Mouse (Mus musculus) adrenal gland, postnatal 14 days (tissue): ENCODE data around the gene Adap2. TPM values are rescaled to one million over a fixed set of nuclear protein-coding genes. Genes with fewer than 3 reads are reported as not detected.
"Not testable (repeated sequence)": the region's sequence is repeated elsewhere in the genome, so short reads cannot be mapped to it uniquely, and the experiment has no call there.

Source experiments
- DNase-seq: peaks from one replicate; pipeline ENCODE4 v3.0.0; 2021; ENCODE audit warnings: mixed read lengths
- total RNA-seq: library from RNA; stranded (reverse); gene quantifications from 2 replicates; pipeline ENCODE4 v1.2.3, GENCODE M21; 2021

Adap2 gene
- total RNA-seq, 1 experiment from 2014 or later: 13.9 TPM

DNA sequence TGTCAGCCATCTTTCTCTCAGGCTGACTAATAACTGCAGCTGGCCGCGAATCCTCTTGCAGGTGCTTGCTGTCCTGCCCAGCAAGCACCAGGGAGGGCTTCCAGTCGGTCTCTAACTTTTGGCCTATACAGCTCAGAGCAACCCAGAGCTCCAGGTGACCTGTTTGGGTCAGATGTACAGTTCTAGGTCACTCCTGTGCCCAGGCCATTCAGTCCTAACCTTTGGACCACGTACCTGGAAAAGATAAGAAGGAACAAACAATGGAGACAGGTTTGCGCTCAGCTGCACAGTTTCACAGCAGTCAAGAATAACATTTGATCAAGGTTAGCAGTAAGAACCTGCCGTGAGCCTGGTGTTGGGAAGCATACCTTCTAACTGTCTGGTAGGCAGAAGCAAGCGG is 5.1 kb downstream of the Adap2 start:
- no peak for DNase-seq

DNA sequence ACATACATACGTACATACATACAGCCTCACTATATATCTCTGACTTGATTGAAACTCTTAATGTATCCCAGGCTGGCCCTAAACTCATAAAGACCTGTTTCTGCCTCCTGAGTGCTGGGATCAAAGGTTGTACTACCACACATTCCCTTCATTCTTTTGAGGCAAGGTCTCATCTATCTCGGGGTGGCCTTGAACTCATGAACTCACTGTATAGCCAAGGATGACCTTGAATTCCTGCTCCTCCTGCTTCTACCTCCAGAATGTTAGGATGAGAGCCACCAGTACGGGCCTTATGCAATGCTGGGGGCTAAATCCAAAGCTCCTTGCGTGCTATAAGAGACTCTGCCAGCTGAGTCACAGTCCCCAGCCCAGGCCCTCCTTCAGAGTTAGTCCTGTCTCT is 7.1 kb downstream of the Adap2 start:
- no peak for DNase-seq

DNA sequence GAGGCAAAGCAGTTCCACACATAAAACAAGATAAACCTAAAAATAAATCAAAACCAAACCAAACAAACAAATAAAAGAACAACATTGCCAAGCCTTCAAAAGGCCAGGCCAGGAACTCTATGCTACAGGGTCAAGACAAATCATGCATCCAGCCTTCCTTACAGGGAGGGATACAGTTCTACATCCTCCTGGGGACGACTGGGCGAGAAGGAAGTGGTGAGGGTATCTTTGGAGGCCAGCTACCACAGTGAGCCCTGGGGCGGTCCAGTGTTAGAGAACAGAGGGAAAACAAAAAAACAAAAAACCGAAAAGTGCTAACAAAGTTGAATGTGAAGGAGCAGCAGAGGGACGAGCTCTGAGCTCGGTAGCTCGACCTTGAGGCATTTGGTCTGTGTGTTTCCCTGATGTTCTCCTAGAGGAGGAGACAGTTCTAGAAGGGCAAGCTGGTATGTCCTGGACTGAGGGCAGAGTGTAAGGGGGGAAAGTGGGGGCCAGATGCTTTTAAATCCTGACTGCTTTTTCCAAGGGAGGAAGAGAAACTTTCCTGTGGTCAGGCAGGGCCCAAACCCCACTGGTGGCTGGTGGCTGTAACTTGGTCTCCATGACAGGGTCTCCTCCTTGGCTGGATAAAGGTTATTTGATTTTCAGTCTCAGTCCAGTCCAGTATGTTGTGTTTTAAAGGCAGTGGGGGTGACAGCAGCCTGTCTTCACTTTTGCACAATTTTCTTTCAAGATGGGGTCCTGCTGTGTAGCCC is 9.6 kb downstream of the Adap2 start:
- DNase-seq: no peak

DNA sequence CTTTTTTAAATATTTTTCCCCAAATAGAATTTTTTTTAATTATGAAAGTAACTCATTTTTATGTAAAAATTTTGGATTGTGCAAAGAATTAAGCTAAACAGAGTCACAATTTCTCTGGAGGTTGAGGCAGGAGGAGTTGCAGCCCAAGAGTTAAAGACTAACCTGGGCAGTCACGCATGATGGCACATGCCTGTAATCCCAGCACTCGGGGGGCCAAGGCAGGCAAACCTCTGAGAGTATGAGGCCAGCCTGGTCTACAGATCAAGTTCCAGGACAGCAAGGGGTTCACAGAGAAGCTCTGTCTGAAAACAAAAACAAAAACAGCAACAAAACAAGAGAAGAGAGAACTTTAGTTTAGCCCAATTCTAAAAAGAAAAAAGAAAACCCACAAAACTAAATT is 10.3 kb downstream of the Adap2 start:
- no peak for DNase-seq

DNA sequence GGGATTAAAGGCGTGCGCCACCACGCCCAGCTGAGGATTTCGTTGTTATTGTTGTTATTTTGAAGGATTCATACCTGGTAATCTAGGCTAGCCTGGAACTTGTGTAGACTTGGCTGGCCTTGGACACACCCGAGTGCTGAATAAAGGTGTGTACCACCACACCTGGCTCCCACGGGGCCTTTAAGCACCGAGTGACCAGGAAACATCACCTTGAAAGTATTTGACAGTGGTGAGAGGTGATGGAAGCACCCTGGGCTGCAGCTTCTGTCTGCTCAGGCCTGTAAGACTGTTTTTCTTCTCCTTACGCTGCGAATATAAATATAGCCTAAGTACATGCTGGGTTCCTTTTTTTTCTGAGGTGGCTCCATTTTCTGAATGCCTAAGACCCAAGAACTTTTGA is 14.2 kb downstream of the Adap2 start:
- no peak for DNase-seq

DNA sequence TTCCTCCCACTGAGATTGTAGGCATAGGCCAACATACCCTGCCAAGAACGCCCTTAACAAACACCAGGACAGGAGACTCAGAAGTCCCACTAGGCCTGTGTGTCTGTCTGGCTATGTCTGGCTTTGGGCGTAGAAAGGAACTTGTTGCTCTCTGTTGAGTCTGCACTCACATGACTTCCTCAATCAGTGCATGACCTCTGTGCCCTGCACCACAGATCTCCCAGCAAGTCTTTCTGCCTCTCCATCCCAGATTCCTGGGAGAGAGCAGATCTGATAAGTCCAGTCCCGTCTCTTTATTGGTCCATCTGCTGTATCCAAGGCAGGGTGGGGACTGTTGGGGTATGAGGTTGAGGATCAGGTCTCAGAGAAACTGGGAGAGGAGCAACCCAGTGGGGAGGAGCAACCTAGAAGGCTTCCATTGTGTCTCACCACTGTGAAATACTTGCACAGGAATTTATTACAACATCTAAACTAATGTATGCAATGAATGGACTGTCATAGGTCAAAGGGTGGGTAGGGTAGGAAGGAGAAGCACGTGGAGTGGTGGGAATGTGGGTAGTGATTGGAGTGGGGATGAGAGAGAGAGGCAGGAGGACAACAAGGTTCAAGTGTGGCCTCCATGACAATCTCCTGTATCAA is 14.8 kb downstream of the Adap2 start:
- no peak for DNase-seq

DNA sequence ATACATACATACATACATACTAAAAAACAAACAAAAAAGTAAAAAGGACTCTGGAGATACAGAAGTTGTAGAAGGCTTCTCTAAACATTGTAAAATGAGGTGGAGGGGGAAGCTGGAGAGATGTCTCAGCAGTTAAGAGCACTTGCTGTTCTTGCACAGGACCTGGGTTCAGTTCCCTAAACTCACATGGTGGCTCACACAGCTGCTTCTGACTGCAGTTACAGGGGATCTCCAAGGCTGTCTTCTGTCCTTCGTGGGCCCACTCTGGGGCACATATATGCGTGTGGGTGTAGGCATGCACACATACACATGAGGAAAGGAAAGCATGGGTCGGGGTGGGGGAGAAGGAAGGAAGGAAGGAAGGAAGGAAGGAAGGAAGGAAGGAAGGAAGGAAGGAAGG is 15.7 kb downstream of the Adap2 start:
- DNase-seq: no peak

DNA sequence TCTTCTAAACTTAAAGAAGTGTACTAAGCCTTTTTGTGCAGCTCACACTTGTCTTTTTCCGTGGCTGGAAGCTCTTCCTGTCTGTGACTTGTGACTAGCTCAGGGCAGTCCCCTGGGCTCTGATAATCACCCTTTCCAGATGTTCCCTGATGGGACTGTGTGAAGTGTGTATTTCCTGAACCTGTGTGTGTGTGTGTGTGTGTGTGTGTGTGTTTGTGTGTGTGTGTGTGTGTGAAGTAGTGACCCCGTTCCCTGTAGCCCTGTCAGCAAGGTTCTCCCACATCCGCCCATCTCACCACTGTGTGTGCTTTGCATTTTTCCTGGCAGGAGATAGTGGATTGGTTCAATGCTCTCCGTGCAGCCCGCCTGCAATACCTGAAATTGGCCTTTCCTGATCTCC is 16.4 kb downstream of the Adap2 start:
- DNase-seq: no peak

DNA sequence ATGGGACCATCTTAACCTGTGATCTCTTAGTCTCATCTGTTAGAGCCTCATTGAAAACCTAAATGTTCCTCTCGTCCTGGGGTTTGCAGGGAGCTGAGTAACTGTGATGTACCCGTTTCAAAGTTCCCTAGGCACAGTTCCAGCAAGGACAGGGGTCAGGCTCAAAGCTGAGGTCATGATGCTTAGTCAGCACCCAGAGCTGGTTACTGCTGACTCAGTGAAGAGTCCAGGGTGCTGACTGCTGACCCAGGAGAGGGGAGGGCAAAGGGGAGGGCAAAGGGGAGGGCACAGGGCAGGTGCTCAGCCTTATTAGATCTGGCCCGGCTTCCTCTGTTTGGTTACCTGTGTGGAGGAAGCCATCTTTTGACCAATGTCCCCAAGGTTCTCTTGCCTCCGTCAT is 18.0 kb downstream of the Adap2 start:
- peak; percentile 76 for DNase-seq

DNA sequence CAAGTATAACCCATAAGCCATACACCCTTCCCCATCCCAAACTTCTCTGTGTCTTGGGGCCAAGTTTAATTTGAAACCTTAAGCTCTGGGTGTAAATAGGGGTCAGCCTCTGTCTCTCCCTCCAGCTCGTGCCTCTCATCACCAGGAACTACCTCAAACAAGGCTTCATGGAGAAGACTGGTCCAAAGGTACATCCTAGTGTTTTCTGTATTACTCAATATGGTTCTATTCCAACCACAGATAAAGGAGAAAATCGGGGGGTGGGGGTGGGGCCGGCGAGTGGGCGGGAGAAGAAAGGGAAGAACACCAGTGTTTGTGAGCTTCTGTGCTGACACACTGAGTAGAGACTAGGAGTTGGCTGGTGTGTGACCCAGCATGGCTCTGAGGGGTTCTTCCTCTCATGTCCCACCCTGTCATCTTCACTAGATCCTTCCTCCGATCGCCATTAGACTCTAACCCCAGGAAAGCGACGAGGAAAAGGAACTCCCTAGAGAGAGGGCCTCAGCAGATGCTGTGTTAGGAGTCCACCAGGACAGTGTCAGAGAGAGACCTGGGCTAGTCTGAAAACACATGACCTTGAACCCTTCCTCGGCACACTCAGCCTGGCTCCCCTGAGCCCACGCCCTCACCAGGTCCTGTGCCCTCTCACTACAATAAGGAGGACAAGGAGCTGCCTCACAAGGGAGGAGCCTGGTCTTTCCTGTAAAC is 20.2 kb downstream of the Adap2 start:
- DNase-seq: no peak

DNA sequence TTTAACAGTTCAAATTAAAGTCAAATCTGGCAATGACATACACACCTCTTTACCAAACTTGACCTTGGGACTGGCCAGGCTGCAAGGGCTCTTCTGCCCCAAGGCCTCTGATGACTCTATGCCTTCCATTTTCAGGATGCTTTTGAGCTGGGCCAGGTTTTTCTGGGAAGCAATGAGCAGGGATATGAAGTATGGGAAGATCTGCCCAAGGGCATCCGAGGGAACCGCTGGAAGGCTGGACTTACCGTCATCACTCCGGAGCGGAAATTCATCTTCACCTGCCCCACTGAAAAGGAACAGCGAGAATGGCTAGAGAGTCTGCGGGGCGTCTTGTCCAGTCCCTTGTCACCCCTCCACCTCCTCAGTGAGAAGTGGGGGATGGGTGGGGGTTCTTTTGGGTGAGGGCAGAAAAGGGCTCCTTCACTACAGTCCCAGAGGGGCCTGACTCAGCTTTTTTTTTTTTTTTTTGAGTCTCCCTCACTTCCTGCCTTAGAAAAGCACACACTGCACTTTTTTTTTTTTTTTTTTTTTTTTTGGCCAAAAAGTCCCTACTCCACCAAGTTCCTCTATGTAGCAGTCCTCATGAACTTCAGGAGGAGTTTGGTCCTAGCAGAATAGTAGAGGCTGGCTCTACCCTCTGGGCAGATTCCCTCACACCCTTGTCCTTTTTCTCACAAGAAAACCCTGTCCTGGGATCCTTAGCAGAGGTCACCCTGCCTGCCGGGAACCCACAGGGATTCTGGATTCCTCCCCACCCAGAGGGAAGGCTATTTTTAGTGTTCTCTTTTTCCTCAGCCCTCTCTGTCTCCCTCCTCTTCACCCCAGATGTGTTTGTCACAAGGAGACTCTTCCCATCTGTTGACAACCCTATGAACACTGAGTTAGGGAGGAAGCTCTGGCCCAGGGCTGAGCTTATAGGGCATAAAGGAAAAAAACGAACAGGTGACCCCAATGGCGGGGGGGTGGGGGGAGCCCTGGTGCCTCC is 23.3 kb downstream of the Adap2 start:
- DNase-seq: peak; percentile 32

DNA sequence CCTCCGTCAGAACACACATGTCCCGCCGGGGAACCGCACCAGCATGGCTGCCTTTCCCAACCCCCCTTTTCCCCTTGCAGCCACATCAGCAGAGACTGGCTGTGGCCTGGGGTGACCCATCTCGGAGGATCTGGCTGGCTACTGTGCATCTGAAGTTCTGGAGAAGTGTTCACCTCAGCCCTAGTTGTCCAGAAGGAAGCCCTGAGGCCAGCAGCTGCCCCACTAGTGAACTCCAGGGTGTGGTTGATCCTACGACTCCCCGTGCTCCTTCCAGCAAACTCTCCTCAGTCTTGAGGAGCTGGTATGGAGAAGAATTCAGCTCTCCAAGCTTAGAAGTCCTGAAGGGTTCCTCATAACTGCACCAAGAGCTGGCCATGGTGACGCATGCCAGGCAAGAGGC is 24.4 kb downstream of the Adap2 start:
- DNase-seq: no peak

DNA sequence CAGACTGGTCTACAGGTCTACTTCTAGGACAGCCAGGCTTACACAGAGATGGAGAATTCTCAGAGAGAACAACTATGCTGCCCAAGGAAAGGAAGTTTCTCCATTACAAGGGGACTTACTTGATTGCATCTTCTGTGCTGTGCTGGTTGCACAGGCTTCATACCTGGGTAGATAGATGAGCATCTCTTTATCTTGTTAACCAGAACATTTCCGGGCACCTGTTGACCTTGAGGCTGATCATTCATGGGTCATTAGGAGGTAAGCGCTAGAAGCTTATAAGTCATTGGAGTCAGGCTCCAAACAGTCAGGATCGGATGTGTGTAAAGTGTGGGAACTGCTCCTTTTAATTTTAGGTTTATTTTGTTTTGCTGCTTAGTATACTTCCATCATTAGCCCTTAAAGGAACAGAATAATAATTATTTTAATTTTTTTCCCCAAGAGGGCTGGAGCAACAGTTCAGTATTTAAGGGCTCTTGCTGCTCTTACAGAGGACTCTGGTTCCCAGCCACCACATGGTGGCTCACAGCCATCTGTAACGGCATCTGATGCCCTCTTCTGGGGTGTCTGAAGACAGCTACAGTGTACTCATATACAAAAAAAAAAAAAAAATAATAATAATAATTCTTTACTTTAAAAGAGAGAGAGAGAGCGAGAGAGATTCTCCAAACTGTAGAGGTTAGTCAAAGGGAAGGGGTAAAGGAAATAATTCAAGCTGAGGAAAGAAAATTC is 27.3 kb downstream of the Adap2 start:
- DNase-seq: no peak

DNA sequence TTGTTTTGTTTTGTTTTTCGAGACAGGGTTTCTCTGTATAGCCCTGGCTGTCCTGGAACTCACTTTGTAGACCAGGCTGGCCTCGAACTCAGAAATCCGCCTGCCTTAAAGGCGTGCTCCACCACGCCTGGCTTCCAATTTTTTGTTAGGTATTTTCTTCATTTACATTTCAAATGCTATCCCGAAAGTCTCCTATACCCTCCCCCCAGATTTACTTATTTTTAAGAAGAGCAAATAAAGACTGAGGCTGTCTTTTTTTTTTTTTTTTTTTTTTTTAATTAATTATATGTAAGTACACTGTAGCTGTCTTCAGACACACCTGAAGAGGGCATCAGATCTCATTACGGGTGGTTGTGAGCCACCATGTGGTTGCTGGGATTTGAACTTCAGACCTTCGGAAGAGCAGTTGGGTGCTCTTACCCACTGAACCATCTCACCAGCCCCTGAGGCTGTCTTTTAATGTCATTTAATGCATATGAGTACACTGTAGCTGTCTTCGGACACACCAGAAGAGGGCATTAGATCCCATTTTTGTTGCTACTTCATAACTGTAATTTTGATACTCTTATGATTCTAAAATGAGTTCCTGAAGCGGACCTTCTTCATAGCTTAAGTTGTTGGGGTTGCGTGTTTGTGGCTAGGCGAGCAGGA is 29.3 kb downstream of the Adap2 start:
- DNase-seq: not testable (repeated sequence)

DNA sequence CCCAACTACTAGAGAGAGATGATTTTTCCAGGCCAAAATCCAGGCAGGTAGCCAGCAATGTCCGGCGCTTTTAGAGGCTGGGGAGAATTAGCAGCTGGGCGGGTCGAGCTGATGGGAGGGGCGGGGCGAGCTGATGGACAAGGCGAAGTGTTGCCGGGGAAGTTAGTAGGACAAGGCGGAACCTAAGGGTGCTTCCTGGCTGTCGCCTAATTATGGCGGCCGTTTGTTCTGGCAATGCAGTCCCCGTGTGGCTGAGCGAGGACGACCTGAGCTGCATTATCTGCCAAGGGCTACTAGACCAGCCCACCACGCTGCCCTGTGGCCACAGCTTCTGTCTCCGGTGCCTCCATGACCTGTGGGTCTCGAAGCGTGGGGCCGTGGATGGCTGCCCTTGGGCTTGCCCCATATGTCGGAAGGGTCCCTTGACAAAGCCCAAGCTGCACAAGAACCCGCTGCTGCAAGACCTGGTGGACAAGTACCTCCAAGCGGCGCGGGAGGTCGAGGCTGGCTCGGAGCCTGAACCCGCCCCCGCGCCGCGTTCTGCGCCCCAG is 29.9 kb downstream of the Adap2 start, which contains the start of gene Rnf135:
Gene Rnf135, plus strand, starts transcription at position 147 of the 551 bp plus-strand sequence.
- DNase-seq: peak; percentile 96

DNA sequence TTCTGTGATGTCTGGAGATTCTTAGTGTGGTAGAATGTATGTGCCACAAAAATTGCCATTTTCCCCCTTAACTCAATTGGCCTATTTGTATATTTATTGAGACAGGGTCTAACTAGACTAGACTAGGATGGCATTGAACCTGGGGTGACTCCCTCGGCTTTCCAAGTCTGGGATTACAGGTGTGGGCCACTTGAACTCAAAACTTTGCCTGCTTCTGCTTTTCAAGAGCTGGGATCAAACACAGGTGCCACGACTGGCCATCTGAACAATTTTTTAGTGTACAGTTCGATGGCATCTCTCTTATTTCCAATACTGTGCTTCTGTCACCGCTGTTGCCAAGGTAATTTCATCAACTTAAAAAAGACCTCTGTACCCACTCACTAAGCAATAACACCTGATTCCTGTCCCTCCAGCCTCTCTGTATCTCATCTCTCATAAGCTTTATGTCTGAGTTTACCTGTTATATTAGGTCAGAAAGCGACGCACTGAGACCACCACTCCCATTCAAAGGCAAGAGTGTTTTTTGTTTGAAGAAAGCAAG is 30.7 kb downstream of the Adap2 start:
- no peak for DNase-seq

DNA sequence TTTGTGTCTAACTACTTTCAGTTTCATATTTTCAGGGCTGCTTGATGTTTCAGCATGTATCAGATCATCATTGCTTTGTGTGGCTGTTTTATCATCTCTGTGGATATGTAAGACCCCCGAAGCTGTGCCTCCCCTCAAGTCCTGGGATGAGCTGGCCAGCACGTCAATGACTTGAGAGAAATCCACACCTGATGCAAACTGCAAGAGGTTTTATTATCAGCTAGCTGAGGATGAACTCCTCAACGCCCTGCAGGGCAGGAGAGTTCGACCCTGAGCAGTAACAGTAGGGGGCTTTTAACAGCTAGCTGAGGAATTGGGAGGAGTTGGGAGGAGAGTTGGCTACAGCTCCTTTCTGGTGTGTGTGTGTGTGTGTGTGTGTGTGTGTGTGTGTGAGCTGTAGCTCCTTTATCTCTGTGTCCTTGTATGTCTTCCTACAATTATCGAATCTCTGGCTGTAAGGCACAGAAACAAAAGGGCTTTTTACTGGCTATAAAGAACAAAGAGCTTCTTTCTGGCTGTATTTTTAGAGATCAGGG is 31.6 kb downstream of the Adap2 start:
- not testable (repeated sequence) for DNase-seq

DNA sequence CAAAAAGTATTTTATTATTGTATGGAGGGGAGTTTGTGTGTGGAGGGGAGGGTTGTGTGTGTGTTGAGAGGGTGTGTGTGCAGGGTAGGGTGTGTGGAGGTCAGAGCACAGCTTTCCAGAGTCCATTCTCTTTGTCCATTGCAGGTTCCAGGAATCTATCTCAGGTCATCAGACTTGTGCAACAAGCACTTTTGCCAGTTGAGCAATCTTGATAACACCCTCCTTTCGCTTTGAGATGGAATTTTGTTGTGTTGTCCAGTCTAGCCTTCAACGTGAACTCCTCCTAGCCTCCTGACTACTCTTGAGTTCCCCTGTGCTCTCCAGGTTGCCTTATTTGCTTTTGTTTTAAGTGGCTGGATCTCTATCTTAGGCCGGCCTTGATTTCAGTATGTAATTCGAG is 36.4 kb downstream of the Adap2 start:
- no peak for DNase-seq

DNA sequence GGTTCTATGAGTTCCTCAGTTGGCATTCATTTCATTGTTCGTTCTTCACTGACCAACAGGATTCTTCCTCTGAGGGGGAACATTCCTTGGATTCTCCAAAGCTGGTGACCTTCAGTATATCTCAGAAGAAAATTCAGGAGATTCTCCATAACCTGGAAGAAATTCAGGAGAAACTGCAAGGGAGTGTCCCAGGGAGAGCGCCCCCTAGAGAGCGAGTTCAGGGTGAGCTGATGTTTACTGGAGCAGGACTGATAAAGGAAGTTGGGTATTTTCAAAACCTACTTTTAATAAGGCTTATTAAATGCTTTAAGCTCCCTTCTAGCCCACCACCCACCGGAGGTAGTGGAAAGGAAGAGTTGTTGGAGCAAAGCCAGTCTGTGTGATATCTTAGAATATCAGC is 39.9 kb downstream of the Adap2 start:
- peak; percentile 41 for DNase-seq

DNA sequence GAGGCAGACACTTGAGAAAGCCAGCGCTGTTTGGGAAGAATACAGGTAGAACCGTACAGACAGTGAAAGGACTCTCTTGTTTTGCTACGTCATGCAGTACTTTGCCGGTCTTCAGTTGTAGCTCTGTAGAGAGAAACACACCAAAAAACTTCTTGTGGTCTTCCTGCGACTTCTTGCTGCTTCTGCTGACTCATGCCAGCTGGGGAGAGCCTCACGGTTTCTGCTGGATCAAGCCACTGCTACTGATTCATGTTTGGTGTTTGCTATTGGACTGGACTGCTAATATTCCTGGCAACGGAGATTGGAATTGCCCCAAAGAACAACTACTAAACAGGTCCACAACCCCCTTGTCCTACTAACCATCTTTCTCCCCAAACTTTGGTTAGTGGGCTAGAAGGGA is 42.4 kb downstream of the Adap2 start:
- DNase-seq: no peak
